Mouse (Mus musculus) erythroblast, embryonic 14.5 days (primary cell): ENCODE data around the gene Tbl1x.

ENCODE experiments used
- GATA1 ChIP-seq: IDR thresholded peaks from 2 replicates; pipeline ENCODE4 v1.6.1; 2012; ENCODE audit warnings: low read length, inconsistent platforms, mixed read lengths
- TAL1 ChIP-seq: IDR thresholded peaks from 3 replicates; pipeline ENCODE4 v1.6.1; 2012; ENCODE audit warnings: low read length, inconsistent platforms, mixed read lengths

GRCm38 (mm10) chrX:77559199-77559881, 48.5 kb downstream of the Tbl1x start:
- TF ChIP-seq TAL1 (no peak), GATA1 (no peak)
